Comparison of ENCODE assay signal across 19 mouse cellular contexts in the genomic region with DNA sequence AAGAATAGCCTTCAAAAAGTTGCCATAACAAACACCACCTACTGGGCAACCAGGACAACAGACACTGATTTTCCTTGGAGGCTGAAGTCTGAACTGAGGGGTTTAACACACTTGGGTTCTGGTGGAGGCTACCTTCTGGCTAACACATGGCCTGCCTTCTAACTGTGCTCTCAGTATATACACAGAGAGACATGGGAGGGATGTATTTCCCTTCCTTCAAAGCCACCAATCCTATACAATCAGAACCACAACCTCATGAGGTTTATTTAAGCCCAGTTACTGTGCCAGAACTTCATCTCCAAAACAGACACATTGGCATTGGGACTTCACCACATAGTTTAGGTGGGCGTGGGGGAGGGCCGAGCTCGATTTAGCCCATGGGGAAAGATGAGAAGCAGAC. TPM values are rescaled to one million over a fixed set of nuclear protein-coding genes. Genes with fewer than 3 reads are reported as not detected.
DNase-seq lines count a peak whose midpoint lies in the region; ATAC-seq and TF ChIP-seq lines count a peak whose summit lies in the region.
"Had no signal": no experiment of that assay in that cellular context is flagged by ENCODE, and none has a peak within 500 bp of the region (broad histone marks: within the 10 kb centered on the region; RNA-seq: fewer than 3 reads in every experiment).

No protein-coding gene starts in this region.

- TF ChIP-seq CTCF in intestine, postnatal 0 days (IDR thresholded peaks at IDR 0.05; ENCODE audit: low read depth) = peak; percentile 20; the same call in 1 of the 2 replicates

- no peak for DNase-seq in embryonic facial prominence, embryonic 10.5 days (ENCODE audit: low spot score)
- no peak for DNase-seq in forebrain, embryonic 10.5 days (ENCODE audit: extremely low spot score, low spot score)
- no peak for DNase-seq in right cerebral cortex, postnatal 36 days (ENCODE audit: low spot score in 2 of 2)
- DNase-seq: adrenal gland, adult 2 months; adrenal gland, postnatal 25 days; cerebellum, adult 18-20 months; cerebellum, adult 9-11 months; cerebellum, postnatal 36 days; gastrocnemius, postnatal 10 days; heart, postnatal 10 days; heart, postnatal 4 days; kidney, adult 8-10 months had no signal

- no peaks in the 10 kb centered on the region for H3K9me3 ChIP-seq in embryonic facial prominence, embryonic 13.5 days
- no peaks in the 10 kb centered on the region for H3K9me3 ChIP-seq in embryonic facial prominence, embryonic 10.5 days
- no peaks in the 10 kb centered on the region for H3K9me3 ChIP-seq in intestine, postnatal 0 days (ENCODE audit: control insufficient read depth)
- H3K9me3 ChIP-seq in intestine, embryonic 15.5 days = no peaks in the 10 kb centered on the region
- no peaks in the 10 kb centered on the region for H3K9me3 ChIP-seq in embryonic facial prominence, embryonic 15.5 days (replicated peaks)
- no peaks in the 10 kb centered on the region for H3K9me3 ChIP-seq in forebrain, embryonic 10.5 days
- H3K9me3 ChIP-seq: hindbrain, embryonic 13.5 days had no signal

- no peak overlapping the region for H3K9ac ChIP-seq in embryonic facial prominence, embryonic 13.5 days
- no peak overlapping the region for H3K9ac ChIP-seq in intestine, postnatal 0 days (ENCODE audit: low read depth, low read length)
- no peak overlapping the region for H3K9ac ChIP-seq in intestine, embryonic 15.5 days
- no peak overlapping the region for H3K9ac ChIP-seq in embryonic facial prominence, embryonic 15.5 days
- H3K9ac ChIP-seq: hindbrain, embryonic 13.5 days had no signal

- 0 out of 2 replicates have a peak, but pooled peaks cover 7% of the 10 kb centered on the region for H3K4me1 ChIP-seq in embryonic facial prominence, embryonic 13.5 days
- H3K4me1 ChIP-seq in embryonic facial prominence, embryonic 10.5 days = no peaks in the 10 kb centered on the region
- no peaks in the 10 kb centered on the region for H3K4me1 ChIP-seq in intestine, postnatal 0 days (replicated peaks; ENCODE audit: control insufficient read depth, insufficient read depth, low read length)
- no peaks in the 10 kb centered on the region for H3K4me1 ChIP-seq in intestine, embryonic 15.5 days (replicated peaks)
- H3K4me1 ChIP-seq in embryonic facial prominence, embryonic 15.5 days = no peaks in the 10 kb centered on the region
- no peaks in the 10 kb centered on the region for H3K4me1 ChIP-seq in forebrain, embryonic 10.5 days
- H3K4me1 ChIP-seq: hindbrain, embryonic 13.5 days had no signal

- H3K4me3 ChIP-seq in embryonic facial prominence, embryonic 13.5 days = no peak overlapping the region
- H3K4me3 ChIP-seq in embryonic facial prominence, embryonic 10.5 days = no peak overlapping the region
- H3K4me3 ChIP-seq in intestine, postnatal 0 days (ENCODE audit: low read depth, low read length) = no peak overlapping the region
- H3K4me3 ChIP-seq in intestine, embryonic 15.5 days (replicated peaks) = no peak overlapping the region
- no peak overlapping the region for H3K4me3 ChIP-seq in embryonic facial prominence, embryonic 15.5 days (replicated peaks)
- H3K4me3 ChIP-seq in forebrain, embryonic 10.5 days = no peak overlapping the region
- H3K4me3 ChIP-seq: hindbrain, embryonic 13.5 days had no signal

- H3K27me3 ChIP-seq in embryonic facial prominence, embryonic 13.5 days = no peaks in the 10 kb centered on the region
- no peaks in the 10 kb centered on the region for H3K27me3 ChIP-seq in embryonic facial prominence, embryonic 10.5 days (replicated peaks; ENCODE audit: low read depth, poor library complexity, severe bottlenecking)
- no peaks in the 10 kb centered on the region for H3K27me3 ChIP-seq in intestine, postnatal 0 days (replicated peaks; ENCODE audit: control insufficient read depth, insufficient read depth, low read length)
- no peaks in the 10 kb centered on the region for H3K27me3 ChIP-seq in intestine, embryonic 15.5 days (replicated peaks)
- no peaks in the 10 kb centered on the region for H3K27me3 ChIP-seq in embryonic facial prominence, embryonic 15.5 days
- no peaks in the 10 kb centered on the region for H3K27me3 ChIP-seq in forebrain, embryonic 10.5 days (ENCODE audit: poor library complexity, severe bottlenecking)
- H3K27me3 ChIP-seq: hindbrain, embryonic 13.5 days had no signal

- no peaks in the 10 kb centered on the region for H3K36me3 ChIP-seq in embryonic facial prominence, embryonic 13.5 days
- no peaks in the 10 kb centered on the region for H3K36me3 ChIP-seq in embryonic facial prominence, embryonic 10.5 days (replicated peaks)
- no peaks in the 10 kb centered on the region for H3K36me3 ChIP-seq in intestine, postnatal 0 days (ENCODE audit: control insufficient read depth, insufficient read depth)
- H3K36me3 ChIP-seq in intestine, embryonic 15.5 days = no peaks in the 10 kb centered on the region
- no peaks in the 10 kb centered on the region for H3K36me3 ChIP-seq in embryonic facial prominence, embryonic 15.5 days
- no peaks in the 10 kb centered on the region for H3K36me3 ChIP-seq in forebrain, embryonic 10.5 days (replicated peaks)
- H3K36me3 ChIP-seq: hindbrain, embryonic 13.5 days had no signal

- WGBS in embryonic facial prominence, embryonic 13.5 days = 51% methylated on average over 3 of the region's 3 CpGs
- 87% methylated on average over 3 of the region's 3 CpGs for WGBS in embryonic facial prominence, embryonic 10.5 days
- WGBS in intestine, postnatal 0 days = 77% methylated on average over 3 of the region's 3 CpGs
- 71% methylated on average over 3 of the region's 3 CpGs for WGBS in intestine, embryonic 15.5 days
- 42% methylated on average over 3 of the region's 3 CpGs for WGBS in embryonic facial prominence, embryonic 15.5 days
- 87% methylated on average over 3 of the region's 3 CpGs for WGBS in forebrain, embryonic 10.5 days

- H3K27ac ChIP-seq in embryonic facial prominence, embryonic 13.5 days = no peak overlapping the region
- no peak overlapping the region for H3K27ac ChIP-seq in embryonic facial prominence, embryonic 10.5 days (replicated peaks)
- no peak overlapping the region for H3K27ac ChIP-seq in intestine, postnatal 0 days (ENCODE audit: low read depth, low read length)
- H3K27ac ChIP-seq in intestine, embryonic 15.5 days = no peak overlapping the region
- no peak overlapping the region for H3K27ac ChIP-seq in embryonic facial prominence, embryonic 15.5 days (replicated peaks)
- H3K27ac ChIP-seq in forebrain, embryonic 10.5 days = no peak overlapping the region
- H3K27ac ChIP-seq: hindbrain, embryonic 13.5 days had no signal

- 0 out of 2 replicates have a peak, but pooled peaks have one; percentile 48 for ATAC-seq in embryonic facial prominence, embryonic 13.5 days (ENCODE audit: insufficient number of reproducible peaks, insufficient read depth, low FRiP score, low TSS enrichment, low read depth)
- no peak for ATAC-seq in intestine, postnatal 0 days
- no peak for ATAC-seq in intestine, embryonic 15.5 days
- peak; percentile 70; the same call in 1 of the 2 replicates for ATAC-seq in embryonic facial prominence, embryonic 15.5 days (ENCODE audit: insufficient number of reproducible peaks, low FRiP score, low TSS enrichment, low read depth)
- ATAC-seq: forebrain, embryonic 14.5 days; intestine, embryonic 16.5 days had no signal

- no peak overlapping the region for H3K4me2 ChIP-seq in embryonic facial prominence, embryonic 13.5 days
- H3K4me2 ChIP-seq in intestine, postnatal 0 days (replicated peaks; ENCODE audit: low read depth) = no peak overlapping the region
- no peak overlapping the region for H3K4me2 ChIP-seq in intestine, embryonic 15.5 days (replicated peaks)
- no peak overlapping the region for H3K4me2 ChIP-seq in embryonic facial prominence, embryonic 15.5 days (replicated peaks)
- H3K4me2 ChIP-seq: hindbrain, embryonic 13.5 days had no signal

RNA-seq across cellular contexts. Expression of gene Smad1, which starts 50.1 kb away (rescaled TPM):
- polyA plus RNA-seq in embryonic facial prominence, embryonic 13.5 days (2015; fragmentation: Nextera tagmentation; extraction: Ambion mirVana) = 53.9 and 58.0 TPM in 2 replicates
- 41.5 and 42.8 TPM in 2 replicates for polyA plus RNA-seq in embryonic facial prominence, embryonic 10.5 days (2016; fragmentation: Nextera tagmentation; extraction: Ambion mirVana)
- polyA plus RNA-seq in intestine, postnatal 0 days (2015; fragmentation: Nextera tagmentation; extraction: Ambion mirVana) = 27.3 and 27.4 TPM in 2 replicates
- 37.6 and 39.9 TPM in 2 replicates for polyA plus RNA-seq in intestine, embryonic 15.5 days (2015; fragmentation: Nextera tagmentation; extraction: Ambion mirVana)
- 56.0 and 61.4 TPM in 2 replicates for polyA plus RNA-seq in embryonic facial prominence, embryonic 15.5 days (2015; fragmentation: Nextera tagmentation; extraction: Ambion mirVana)
- polyA plus RNA-seq in forebrain, embryonic 10.5 days (2016; fragmentation: Nextera tagmentation; extraction: Ambion mirVana) = 39.4 TPM in 2 replicates

Comparison
In these comparisons a context has a peak if more than half of its experiments do, and no peak if none do; other contexts are left out.
1. ATAC-seq: peak in embryonic facial prominence, embryonic 13.5 days (single experiment) and embryonic facial prominence, embryonic 15.5 days (single experiment); none in intestine, postnatal 0 days (single experiment) and intestine, embryonic 15.5 days (single experiment).